Mouse (Mus musculus) erythroblast, embryonic 14.5 days (primary cell): Measurements from ENCODE around the gene Plpp7.

Source experiments
- GATA1 ChIP-seq: IDR thresholded peaks from 2 replicates; pipeline ENCODE4 v1.6.1; 2012; ENCODE audit warnings: low read length, inconsistent platforms, mixed read lengths
- TAL1 ChIP-seq: IDR thresholded peaks from 3 replicates; pipeline ENCODE4 v1.6.1; 2012; ENCODE audit warnings: low read length, inconsistent platforms, mixed read lengths

DNA sequence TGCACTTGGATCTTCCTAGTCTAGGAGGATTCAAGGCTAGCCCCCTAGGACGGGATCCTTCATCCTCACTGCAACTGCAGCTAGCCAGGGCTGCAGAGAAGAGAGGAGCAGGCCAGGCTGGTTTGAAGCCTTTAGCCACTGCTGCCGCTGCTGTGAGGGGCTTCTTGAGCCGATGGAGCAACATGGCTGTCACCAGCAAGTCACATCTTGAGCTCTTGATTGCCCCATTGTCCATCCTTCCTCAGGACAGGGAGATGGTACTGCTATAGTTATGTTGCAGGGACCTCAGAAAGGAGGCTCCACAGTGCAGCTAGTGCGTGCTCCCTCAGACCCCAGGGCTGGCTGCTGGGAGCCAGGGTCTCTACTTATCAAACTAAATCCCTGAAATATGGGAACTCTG lies 37.5 kb upstream of the Plpp7 start:
- TF ChIP-seq TAL1 (no peak), GATA1 (0 out of 2 replicates have a peak, but pooled peaks have one; percentile 54)
